Mouse (Mus musculus): Measurements from ENCODE around the gene Tex52.
A peak's percentile ranks its signal among the peaks of the same experiment; 100 is the strongest.

The Tex52 gene

DNA sequence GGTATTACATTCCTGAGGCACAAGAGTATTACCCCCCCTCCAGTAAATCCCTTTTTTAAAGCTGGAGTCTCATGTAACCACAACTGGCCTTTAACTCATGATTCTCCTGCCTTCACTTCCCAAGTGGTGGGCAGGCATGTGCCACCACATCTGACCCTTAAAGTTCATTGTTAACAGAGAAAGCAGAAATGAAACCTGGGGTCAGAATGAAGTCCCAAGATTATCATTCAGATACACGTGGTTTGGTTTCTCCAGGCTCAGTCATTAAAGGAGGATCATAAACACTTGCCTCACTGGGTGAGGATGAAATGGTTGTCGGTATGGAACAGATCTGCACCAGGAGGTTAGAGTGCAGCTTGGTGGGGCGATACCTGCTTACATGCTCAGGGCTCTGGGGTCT lies 6.0 kb downstream of the Tex52 start:
- DNase-seq = no peak

DNA sequence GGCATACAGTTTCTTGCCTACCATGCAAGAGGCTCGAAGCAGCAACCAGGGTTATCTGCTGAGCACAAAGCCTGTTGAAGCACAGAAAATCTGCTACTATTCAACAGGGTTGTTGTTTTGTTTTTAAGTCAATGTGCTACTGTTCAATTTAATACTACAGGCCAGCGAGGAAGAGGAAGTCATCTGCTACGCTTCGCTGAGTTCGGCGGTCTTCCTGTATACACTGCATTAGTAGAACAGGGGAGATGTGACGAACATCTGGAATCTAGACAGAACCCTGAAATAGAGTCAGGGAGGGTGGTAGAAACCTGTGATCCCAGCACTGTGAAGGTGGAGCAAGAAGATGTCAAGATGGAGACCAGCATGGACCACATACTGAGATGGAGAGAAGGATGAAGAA lies 8.5 kb downstream of the Tex52 start:
- no peak for DNase-seq

DNA sequence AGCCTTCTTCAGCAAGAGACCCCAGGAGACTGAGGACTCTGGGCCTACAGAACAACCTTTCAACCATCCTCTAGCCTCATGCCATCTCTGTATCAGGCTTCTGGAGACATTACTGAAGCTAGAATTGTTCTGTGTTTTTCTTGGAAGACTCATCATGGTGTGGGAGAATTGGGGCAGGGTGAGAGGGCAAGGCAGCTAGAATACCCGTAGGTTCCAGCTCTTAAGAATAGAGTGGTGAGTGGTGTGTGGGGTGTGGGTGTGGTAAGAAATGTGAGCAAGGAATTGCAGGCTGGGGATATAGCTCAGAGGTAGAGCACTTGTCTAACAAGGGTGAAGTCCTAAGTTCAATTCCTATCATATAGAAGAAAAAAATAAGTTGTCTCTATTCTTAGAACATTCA lies 9.8 kb downstream of the Tex52 start:
- DNase-seq = no peak

DNA sequence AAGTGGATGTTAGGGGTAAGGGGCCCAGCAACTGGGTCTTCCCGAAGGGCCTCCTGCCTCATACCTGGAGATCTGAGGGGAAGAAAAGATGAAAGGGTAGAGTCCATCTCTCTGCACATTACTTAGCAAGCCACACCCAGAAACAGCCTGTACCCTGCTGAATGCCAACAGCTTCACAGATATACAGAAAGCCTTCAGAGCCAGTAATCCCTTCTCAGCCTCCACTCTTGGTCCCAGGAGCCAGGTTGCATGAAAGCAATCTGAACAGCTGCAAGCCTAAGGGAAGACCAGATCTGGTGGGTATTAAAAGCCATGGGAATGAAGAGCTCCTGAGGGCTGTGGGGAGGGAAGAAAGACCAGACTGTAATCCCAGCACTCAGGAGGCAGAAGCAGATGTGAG lies 13.9 kb downstream of the Tex52 start:
- no peak for DNase-seq

DNA sequence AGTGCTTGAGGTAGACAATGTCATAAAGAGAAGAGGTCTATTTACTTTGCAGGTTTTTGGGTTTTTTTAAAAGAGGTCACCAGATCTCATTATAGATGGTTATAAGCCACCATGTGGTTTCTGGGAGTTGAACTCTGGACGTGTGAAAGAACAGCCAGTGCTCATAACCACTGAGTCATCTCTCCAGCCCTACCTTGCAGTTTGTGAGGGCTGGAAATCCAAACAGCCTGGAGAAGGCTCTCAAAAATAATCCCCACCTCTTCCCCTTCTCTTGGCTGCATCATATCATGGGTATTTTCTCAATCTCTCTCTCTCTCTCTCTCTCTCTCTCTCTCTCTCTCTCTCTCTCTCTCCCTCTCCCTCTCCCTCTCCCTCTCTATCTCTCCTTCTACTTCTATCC lies 15.4 kb downstream of the Tex52 start:
- no peak for DNase-seq

DNA sequence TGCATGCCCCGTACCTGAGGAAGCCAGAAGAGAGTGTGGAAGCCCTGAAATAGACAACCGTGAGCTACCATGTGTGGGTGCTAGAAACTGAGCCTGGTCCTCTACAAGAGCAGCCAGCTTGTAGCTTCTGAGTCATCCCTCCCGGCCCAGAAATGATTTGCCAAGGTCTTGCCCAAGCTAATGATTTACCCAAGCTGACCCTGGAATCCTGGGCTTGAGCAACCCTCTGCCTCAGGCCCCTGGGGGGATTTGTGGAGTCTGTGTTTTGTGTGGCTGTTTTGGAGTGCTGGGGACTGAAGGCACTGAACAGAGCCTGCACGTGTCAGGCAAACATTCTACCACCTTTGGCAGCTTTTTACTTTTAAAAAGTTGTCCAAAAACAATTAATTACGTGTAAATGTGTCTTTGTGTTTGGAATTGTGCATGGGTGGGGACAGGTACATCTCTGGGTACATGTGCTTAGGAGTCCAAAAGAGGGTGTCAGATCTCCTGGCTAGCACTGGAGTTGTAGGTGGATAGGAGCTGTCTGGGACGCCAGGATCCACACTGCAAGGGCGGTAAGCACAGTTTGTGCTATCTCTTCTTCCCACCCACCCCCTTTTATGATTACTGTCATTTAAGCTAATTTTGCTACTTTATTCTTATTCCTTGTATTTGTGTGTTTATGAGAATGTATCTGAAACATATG lies 22.5 kb downstream of the Tex52 start:
- DNase-seq = no peak

DNA sequence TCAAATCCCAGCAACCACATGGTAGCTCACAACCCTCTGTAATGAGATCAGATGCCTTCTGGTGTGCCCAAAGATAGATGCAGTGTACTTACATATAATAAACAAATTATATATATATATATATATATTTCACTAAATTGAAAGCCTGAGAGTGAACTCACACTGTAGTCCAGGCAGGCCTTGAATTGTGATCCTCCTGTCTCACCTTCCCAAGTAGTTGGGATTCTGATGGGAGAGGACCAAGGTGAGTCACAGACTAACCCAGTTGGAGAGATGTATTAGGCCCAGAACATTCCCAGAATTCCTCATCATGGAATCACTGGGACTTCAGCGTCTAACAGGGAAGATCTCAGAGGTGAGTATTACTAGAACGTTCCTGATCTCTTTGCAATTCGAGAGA lies 23.7 kb downstream of the Tex52 start, which contains the start of gene Nrip2:
Nrip2 (plus strand) TSS at position 301 of the 400 bp plus-strand sequence.
- DNase-seq = no peak

DNA sequence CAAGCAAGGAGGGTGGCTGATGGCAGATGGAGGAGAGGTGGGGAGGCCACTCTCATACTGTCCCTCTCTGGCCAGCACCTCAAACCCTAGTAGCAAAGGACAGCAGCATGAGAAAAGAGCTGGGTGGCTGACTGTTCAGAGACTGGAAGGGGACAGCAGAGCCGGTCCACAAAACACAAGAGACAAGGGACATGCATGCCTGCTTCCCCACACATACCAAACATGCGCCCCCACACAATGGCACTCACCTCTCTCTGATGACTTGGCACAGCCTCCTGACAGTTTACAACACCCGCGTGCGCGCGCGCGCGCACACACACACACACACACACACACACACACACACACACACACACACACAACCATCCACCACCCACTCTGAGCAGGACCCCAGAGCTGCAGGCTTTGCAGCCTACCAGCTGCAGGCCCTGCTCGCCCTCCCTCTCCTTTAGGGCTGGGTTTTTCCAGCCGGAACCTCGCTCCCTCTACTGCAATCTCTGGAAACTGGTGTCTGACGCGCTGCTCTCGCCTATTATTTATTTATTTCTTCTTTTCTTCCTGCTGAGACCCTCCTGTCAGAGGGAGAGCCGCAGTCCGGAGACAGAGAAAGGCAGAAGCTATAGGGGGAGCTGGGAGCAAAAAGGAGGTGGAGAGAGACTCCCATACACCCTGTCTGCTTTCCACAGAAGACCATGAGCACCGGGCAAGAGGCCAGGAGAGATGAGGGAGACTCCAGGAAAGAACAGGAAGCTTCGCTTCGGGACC lies 24.3 kb downstream of the Tex52 start:
- DNase-seq = peak; percentile 82

DNA sequence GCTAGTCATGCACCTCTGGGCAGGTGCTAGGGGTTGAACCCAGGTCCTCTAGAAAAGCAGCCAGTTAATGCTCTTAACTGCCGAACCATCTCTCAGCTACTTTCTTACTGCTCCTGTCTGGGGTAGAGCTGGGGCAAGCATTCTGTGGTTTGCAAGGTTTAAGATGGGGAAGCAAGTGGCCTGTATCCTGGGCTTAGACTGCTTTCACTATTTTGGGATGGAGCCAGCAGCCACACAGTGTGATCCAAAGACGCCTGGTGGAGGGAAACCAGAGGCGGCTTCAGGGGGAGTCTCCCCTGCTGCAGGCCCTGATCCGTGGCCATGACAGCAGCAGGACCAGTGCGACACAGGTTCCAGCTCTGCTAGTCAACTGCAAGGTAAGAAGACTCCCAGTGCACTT lies 29.5 kb downstream of the Tex52 start:
- peak; percentile 33 for DNase-seq

DNA sequence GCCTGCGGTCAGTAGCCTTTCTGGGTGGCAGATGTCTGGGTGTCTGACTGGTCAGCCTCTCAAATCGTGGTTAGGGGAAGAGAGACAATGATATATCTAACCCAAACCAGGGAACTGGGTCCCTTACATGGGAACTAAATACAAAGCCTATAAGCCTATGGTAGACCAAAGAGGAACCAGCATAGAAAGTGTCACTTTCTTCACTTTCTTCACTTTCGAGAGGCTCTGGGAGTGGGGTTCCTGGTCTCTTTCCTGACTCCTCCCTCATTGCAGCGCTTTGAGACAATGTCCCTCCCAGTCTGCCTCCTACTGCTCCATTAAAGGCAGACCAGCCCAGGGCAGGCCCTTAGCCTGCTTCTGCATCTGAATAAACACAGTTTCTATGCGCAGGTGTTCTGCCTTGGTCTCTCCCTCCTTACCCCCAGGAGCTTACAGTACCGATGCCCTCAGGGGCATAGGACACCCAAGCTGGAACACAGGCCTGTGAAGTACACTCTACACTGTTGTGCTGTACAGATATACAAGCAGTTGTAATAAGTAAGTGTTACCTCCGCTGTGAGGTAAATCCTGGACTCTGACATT lies 33.4 kb downstream of the Tex52 start:
- no peak for DNase-seq

DNA sequence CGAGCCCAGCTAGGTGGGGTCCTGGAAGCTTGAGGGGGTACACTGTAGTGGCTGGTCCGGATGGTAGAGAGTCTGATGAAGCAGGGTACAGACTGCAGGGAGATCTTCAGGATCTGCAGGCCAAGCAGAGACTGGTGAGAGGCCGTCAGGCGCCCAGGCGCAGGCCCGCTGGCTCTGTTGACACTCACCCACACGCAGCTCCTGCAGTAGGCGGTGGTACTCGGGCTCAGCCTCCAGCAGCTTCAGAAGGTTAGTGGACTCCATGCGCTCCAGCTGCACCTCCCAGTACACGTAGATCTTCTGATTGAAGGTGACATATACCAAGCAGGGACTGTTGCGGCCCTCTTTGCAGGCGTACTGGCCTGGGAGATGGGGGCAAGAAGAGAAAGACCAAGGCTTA lies 35.0 kb downstream of the Tex52 start:
- DNase-seq = peak; percentile 12

DNA sequence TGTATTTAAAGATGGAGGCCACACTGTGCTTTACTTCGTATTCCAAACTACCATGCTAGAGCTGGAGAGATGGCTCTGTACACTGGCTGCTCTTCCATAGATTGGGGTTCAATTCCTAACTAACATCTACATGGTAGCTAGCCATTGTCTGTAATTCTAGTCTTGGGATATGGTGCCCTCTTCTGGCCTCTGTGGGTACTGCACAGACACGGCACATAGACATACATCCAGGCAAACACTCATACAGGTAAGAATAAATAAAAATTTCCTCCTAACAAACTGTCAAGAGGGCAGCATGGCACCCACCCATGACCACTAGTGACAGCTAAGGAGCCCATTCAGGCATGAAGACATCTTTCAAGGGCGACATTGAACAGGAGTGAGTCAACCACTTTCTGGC lies 35.9 kb downstream of the Tex52 start:
- DNase-seq = peak; percentile 87

DNA sequence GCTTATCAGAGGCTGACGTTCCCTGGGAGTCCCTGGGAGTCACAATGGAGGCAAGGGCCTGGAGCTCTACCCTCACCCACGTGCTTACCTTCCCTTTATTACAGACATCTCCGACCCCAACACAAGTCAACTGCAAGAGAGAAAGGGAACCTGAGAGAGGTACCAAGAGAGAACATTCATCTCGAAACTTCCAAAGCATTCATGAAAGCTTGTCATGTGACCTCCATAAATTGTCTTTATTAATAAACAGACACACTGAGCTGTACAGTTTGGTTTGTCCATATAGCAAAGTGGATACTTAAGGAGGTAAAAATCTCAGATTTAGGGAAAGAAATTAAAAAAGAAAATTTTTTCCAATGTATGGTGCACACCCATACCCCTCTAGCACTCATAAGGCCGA lies 40.9 kb downstream of the Tex52 start:
- DNase-seq = no peak

DNA sequence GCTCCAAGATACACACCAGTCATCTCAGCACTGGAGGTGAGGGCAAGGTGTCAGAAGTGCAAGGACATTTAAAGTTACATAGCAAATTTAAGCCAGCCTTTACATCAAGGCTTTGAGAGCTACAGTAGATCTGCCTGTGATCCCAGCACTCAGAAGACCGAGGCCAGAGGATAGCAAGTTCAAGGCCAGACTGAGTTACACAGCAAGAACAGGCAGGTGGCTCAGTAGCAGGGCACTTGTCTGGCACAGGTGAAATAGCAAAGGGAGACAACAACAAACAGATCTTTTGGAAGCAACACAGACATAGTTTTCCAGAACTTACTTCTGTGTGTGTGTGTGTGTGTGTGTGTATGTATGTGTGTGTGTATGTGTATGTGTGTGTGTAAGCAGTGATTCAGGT lies 42.8 kb downstream of the Tex52 start:
- no peak for DNase-seq

DNA sequence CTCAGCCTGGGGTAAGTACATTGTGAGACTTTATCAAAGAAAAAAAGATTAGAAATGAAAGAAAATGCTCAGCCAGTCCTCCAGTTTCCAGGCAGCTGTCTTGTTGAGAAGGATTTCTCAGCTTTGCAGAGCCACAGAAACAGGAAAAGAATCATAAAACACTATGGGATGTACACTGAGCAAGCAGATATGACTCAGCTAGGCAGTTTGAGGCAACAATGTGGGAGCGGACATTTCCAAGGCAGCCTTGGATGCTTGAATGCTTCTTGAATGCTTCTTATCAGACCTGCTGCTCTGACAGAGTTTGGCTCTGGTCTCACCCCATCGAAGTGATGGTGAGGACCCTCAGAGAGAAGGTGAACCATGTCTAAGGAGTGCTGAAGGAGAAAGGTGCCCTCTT lies 45.8 kb downstream of the Tex52 start:
- no peak for DNase-seq

DNA sequence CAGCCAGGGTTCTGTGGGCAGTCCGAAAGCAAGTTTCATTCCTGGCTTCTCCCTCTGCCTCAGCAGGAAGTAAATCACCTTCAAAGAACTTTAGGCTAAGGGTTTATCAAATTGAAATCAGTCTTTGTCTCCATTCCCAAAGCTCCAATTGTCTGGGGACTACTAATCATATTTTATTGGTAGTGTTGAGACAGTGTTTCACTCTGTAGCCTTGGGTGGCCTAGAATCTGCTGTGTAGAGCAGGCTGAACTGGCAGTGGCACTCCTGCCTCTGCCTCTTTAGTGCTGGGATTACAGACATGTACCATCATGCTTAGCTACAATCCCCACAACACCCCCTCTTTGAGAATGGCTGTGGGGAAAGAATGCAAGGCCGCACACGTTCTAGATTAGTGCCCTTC lies 46.2 kb downstream of the Tex52 start:
- no peak for DNase-seq

DNA sequence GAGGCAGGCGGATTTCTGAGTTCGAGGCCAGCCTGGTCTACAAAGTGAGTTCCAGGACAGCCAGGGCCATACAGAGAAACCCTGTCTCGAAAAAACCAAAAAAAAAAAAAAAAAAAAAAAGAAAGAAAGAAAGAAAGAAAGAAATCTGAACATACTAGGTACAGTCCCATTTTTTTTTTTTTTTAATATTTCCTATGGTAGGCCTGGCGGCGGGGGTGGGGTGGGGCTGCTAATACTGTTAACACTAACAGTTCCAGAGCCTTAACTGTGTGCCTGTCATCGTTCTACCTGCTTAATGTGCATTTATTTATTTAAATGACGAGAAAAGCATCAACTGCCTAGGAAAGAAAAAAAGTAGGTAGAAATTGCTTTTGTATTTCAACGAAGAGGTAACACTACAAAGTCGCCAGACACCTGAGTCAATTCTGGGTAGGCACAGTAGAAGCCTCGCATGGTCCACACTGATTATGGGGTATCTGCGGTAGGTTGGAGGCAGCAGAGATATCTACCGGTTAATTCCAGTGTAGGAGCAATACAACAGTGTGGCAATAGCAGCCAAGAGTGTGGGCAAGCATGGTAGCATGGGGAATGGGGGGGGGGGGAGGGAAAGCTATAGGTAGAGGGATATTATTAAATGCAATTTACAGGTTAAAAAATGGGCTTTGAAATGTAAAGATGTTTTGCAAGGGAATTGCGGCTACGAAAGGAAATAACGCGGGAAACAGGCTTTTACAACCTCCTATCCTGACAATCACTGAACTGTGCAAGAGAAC lies 48.4 kb downstream of the Tex52 start:
- DNase-seq = peak; percentile 64

DNA sequence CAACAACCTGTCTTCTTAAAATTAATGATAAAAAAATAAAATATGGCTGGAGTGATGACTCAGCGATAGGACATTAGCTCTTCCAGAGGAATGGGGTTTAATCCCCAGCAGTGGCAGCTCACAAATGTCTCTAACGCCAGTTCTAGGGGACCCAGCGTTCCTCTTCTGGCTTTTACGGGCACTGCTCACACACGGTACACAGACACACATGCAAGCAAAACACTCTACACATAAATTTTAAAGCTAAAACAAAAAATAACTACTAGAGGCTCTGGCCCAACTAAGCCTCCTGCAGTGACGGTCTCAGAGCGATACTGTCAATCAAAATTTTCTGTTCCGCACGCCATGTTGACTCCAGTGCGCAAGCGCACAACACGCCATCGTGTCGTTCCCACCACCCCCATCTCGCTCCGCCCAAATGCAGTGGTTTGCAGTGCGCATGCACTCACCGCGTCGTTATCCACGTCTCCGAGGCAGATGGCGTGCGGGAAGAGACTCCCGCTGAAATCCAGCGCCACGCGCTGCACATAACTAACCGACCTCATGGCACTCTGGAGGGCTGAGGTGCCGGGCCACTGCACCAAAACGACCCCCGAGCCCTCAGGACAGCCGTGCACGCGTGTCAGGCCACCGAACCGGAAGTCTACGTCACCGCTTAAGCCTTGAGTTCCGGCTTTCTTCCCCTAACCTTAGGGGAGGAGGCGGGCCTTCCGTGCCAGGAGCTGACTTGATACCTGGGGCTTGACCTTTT lies 49.2 kb downstream of the Tex52 start, which contains the start of gene Itfg2:
Itfg2 (minus strand) TSS at position 663 of the 751 bp plus-strand sequence.
- DNase-seq = peak; percentile 98

DNA sequence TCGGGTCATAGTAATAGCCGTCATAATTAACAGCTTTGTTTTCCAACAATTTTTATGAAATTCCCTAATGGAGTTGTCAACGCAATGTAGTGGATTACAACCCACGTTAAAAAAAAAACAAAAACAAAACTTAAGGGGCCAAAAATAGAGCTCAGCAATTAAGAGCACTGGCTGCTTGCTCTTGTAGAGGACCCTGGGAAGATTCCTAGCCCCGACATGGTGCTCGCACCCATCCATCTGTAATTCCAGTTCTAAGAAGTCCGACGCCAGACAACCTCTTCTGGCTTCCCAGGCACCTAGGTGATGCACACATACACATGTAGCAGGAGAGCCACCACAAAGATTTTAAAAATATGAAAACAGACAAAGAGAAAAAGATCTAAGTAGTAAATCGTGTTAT lies 49.8 kb downstream of the Tex52 start:
- DNase-seq = no peak

DNA sequence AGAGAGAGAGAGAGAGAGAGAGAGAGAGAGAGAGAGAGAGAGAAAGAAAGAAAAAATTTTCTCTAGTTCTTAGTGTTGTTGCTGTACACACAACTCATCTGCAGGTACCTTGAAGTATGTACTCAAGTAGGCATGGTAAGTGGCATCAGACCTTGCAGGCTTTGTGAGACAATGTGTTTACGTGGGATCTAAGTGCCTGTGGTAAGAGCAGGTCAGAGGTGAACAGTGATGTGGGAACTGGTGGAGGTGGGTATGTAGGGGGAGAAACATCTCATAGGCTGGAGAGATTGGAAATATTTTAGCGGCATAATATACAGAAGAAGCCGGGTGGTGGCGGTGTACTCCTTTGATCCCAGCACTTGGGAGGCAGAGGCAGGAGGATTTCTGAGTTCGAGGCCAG lies 52.3 kb downstream of the Tex52 start:
- DNase-seq = no peak

DNA sequence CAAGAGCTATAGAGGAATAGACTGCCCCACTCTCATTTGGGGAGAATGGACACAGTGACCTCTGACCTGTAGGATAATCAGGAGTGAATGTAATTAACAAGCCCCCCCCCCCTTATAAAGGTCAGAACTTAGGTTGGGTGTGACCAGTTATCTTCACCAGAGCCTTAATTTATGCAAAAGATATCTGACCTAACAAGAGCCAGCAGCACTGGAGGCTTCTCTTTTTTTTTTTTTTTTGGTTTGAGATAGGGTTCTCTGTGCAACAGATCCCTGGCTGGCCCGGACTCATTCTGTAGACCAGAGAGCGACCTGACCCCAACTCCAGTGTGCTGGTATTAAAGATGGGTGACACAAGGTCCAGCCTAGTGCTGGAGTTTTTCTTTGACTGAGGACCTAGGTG lies 54.0 kb downstream of the Tex52 start:
- no peak for DNase-seq

DNA sequence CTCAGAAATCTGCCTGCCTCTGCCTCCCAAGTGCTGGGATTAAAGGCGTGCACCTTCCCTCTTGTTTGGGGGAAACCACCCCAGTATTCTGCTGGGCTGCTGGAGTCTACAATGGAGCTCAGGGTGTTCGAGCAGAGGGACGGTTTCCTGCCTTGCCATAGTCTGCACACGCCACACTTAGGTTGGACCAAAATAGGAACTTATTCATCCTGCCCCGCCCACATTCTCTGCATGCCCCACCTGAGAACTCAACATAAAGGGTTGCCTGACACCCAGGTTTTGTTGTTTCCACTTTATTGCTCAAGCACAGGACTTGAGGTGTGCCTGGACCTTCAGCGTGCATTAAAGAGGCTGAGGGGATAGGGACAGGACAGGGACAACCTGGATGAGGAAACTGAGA lies 54.6 kb downstream of the Tex52 start:
- no peak for DNase-seq
